Mouse (Mus musculus) ES-E14 (cell line): ENCODE measurements at regions not wholly inside any gene's neighbourhood (a gene's known extent, or its start where the extent isn't known, plus 50 kb on each side); places are given as distances from the start of the nearest gene placed in this dataset.

Experiments used
- DNase-seq: peaks from one replicate; pipeline ENCODE4 v3.0.0-alpha.2; 2013; ENCODE audit warnings: low read depth, low spot score
- H3K27ac ChIP-seq: 2 replicates; pipeline ENCODE4 v1.5.1; 2012; ENCODE audit warnings: low read depth, mild to moderate bottlenecking, low read length, moderate library complexity, mixed read lengths; ENCODE audit not compliant: poor library complexity, insufficient read depth, severe bottlenecking
- H3K36me3 ChIP-seq: 2 replicates; pipeline ENCODE4 v1.6.1; 2012; ENCODE audit warnings: mild to moderate bottlenecking, low read length, moderate library complexity, mixed read lengths; ENCODE audit not compliant: control insufficient read depth, poor library complexity, insufficient read depth, severe bottlenecking
- H3K4me1 ChIP-seq, 2 experiments: fragments of 150-350 bp in 1 of 2; sonication (generic) in 1 of 2; 2 replicates each; pipeline ENCODE4 v1.6.1; 2012; ENCODE audit warnings: low read length in 2 of 2, mild to moderate bottlenecking in 1 of 2, mixed read lengths in 1 of 2; ENCODE audit not compliant: control insufficient read depth in 2 of 2, insufficient read depth in 2 of 2, poor library complexity in 1 of 2
- H3K4me3 ChIP-seq, 2 experiments: fragments of 150-350 bp in 1 of 2; sonication (generic) in 1 of 2; 2 replicates each; pipeline ENCODE4 v1.5.1; 2012; ENCODE audit warnings: low read length in 2 of 2, low read depth in 1 of 2, mild to moderate bottlenecking in 1 of 2, mixed read lengths in 1 of 2; ENCODE audit not compliant: insufficient read depth in 1 of 2, poor library complexity in 1 of 2, severe bottlenecking in 1 of 2
- H3K9ac ChIP-seq: 2 replicates; pipeline ENCODE4 v1.6.1; 2012; ENCODE audit warnings: low read depth, mild to moderate bottlenecking, low read length, mixed read lengths; ENCODE audit not compliant: poor library complexity, insufficient read depth, severe bottlenecking
- H3K9me3 ChIP-seq: fragments of 150-350 bp; sonication (generic); 2 replicates; pipeline ENCODE4 v1.6.1; 2012; ENCODE audit warnings: low read depth, mild to moderate bottlenecking, low read length; ENCODE audit not compliant: control insufficient read depth, insufficient read depth
- CHD2 ChIP-seq: IDR thresholded peaks from 2 replicates; pipeline ENCODE4 v1.6.1; 2014; ENCODE audit warnings: mild to moderate bottlenecking, low read depth, low read length, inconsistent platforms
- HCFC1 ChIP-seq: IDR thresholded peaks from 2 replicates; pipeline ENCODE4 v1.6.1; 2012; ENCODE audit warnings: low read length, inconsistent platforms, borderline replicate concordance; ENCODE audit not compliant: insufficient read depth
- MAFK ChIP-seq: IDR thresholded peaks from 2 replicates; pipeline ENCODE4 v1.6.1; 2014; ENCODE audit warnings: mild to moderate bottlenecking, low read depth, low read length, inconsistent platforms; ENCODE audit not compliant: insufficient read depth
- ZC3H11A ChIP-seq: IDR thresholded peaks from 2 replicates; pipeline ENCODE4 v1.6.1; 2012; ENCODE audit warnings: low read depth, mild to moderate bottlenecking, inconsistent platforms, low read length, borderline replicate concordance
- ZNF384 ChIP-seq: IDR thresholded peaks from 2 replicates; pipeline ENCODE4 v1.6.1; 2012; ENCODE audit warnings: low read depth, low read length, inconsistent platforms
- in situ Hi-C, 2 experiments: fragments of 600-800 bp; cut with MboI; formaldehyde crosslinking; loops; one replicate each; pipeline ENCODE4 v1.15.1; 2025; ENCODE audit warnings: low sequenced_read_pairs in 2 of 2, inconsistent platforms in 1 of 2; ENCODE audit not compliant: unreplicated experiment in 2 of 2

DNA sequence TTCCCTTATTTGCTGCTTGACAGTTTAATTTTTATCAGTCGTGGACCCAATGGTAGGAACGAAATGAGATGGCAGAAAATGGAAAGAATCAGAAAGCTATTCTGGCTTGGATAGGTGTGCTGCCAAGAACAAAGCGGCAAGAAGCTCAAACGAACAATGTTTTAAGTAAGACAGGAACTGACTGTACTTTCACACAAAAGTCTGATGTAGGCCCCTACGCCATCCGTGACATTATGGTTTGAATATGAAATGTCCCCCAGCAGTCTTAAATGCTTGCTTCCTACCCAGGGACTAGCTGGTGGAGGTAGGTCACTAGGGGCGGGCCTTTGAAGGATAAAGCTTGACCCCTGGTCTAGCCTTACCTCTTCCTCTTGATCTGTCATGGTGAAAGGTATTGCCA is 90.5 kb upstream of the Barx2 start:
- no peaks in the 10 kb centered on the region for H3K36me3 ChIP-seq
- DNase-seq = no peak
- H3K9ac ChIP-seq = no peak overlapping the region
- peaks cover 3 to 7% of the 10 kb centered on the region in 2 experiments; a peak in 1 of 4 replicates for H3K4me1 ChIP-seq
- no peak overlapping the region for H3K4me3 ChIP-seq
- TF ChIP-seq CHD2 = no peak
- TF ChIP-seq MAFK = no peak
- no peak for TF ChIP-seq HCFC1
- TF ChIP-seq ZC3H11A = no peak
- no peak for TF ChIP-seq ZNF384
- in situ Hi-C loops = no loop called here
- H3K9me3 ChIP-seq = no peaks in the 10 kb centered on the region
- no peak overlapping the region for H3K27ac ChIP-seq

DNA sequence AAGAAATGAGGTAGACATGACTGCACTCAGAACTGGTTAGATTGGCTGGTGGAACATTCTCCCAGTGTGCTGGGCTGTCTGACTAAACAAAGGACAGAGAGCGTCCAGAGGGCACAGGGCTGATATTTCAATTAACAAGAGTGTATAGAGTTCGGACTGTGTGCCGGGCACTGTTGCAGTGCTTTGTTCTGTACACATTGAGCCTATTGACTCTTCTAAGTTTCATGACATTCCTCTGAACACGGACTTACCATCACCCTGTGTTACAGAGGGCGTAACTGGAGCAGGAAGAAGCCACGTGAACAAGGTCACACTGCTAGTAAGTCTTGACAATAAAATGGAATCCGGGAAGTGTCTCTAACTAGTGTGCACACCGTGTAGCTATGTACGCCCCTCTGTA is 92.1 kb upstream of the Barx2 start:
- Histone ChIP-seq H3K4me3 (no peak overlapping the region), H3K27ac (no peak overlapping the region), H3K36me3 (no peaks in the 10 kb centered on the region), H3K9me3 (no peaks in the 10 kb centered on the region), H3K9ac (no peak overlapping the region), H3K4me1 (peaks cover 3 to 7% of the 10 kb centered on the region in 2 experiments; a peak in 1 of 4 replicates)
- DNase-seq = no peak
- no peak for TF ChIP-seq ZNF384
- TF ChIP-seq MAFK = no peak
- TF ChIP-seq ZC3H11A = no peak
- TF ChIP-seq CHD2 = no peak
- no peak for TF ChIP-seq HCFC1
- in situ Hi-C loops = no loop called here

DNA sequence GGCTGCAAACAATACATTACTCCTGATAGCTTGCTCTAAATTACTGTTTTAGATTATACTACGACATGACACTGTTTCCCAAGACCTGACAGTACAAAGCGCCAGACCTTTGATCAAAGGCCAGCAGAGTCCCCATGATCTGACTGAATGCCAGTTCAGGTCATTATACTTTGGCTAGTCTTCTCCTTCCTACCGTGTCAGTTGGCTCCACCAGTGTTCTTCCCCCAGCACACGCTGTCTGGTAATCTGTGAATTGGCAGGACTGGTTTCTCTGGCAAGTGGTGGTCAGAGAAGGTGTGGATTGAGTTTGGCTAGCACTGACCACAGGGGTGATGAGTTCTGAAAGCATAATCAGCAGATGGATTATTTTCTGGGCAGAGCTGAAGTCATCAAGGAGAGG is 93.1 kb upstream of the Barx2 start:
- no peak for TF ChIP-seq ZC3H11A
- no peak for TF ChIP-seq ZNF384
- TF ChIP-seq CHD2 = no peak
- no peak for TF ChIP-seq MAFK
- TF ChIP-seq HCFC1 = no peak
- H3K36me3 ChIP-seq = no peaks in the 10 kb centered on the region
- in situ Hi-C loops = no loop called here

GRCm38 (mm10) chr9:32010953-32011770 is 97.9 kb upstream of the Barx2 start:
- no peak for DNase-seq
- no peak for TF ChIP-seq CHD2
- TF ChIP-seq ZNF384 = no peak
- TF ChIP-seq ZC3H11A = no peak
- TF ChIP-seq MAFK = no peak
- TF ChIP-seq HCFC1 = no peak
- Histone ChIP-seq H3K4me1 (peaks cover 3 to 6% of the 10 kb centered on the region in 2 experiments), H3K9ac (no peak overlapping the region), H3K27ac (no peak overlapping the region), H3K4me3 (no peak overlapping the region), H3K36me3 (no peaks in the 10 kb centered on the region), H3K9me3 (no peaks in the 10 kb centered on the region)
- in situ Hi-C loops = no loop called here

More for the DNA sequence above, 93.1 kb upstream of the Barx2 start:
- Histone ChIP-seq H3K27ac (no peak overlapping the region), H3K4me1 (peaks cover 3 to 10% of the 10 kb centered on the region in 2 experiments; a peak in 1 of 4 replicates), H3K4me3 (no peak overlapping the region), H3K9me3 (no peaks in the 10 kb centered on the region), H3K9ac (no peak overlapping the region)
- DNase-seq = no peak
